Mouse (Mus musculus): ENCODE measurements at regions not wholly inside any gene's neighbourhood (a gene's known extent, or its start where the extent isn't known, plus 50 kb on each side); places are given as distances from the start of the nearest gene placed in this dataset.

GRCm38 (mm10) chr14:76341226-76341625 lies 73.5 kb upstream of the Tsc22d1 start:
- no peak for DNase-seq (ENCODE audit: low read depth in 3 of 3, low spot score in 3 of 3)
- H3K4me3 ChIP-seq (ENCODE audit: insufficient read depth in 1 of 2, low read depth in 2 of 2, low read length in 2 of 2) = no peak overlapping the region
- no peak overlapping the region for H3K27ac ChIP-seq
- 71% methylated on average over 10 of the region's 10 CpGs for WGBS (ENCODE audit: insufficient replicate concordance)
- H3K4me2 ChIP-seq (ENCODE audit: low read depth) = no peak overlapping the region
- no peak for ATAC-seq (ENCODE audit: insufficient read depth)
- H3K4me1 ChIP-seq (replicated peaks; ENCODE audit: control insufficient read depth in 2 of 2, insufficient read depth in 2 of 2, low read length in 1 of 2) = no peaks in the 10 kb centered on the region
- H3K9me3 ChIP-seq (ENCODE audit: control insufficient read depth, low read length) = no peaks in the 10 kb centered on the region
- H3K9ac ChIP-seq (replicated peaks) = no peak overlapping the region
- H3K27me3 ChIP-seq (ENCODE audit: control insufficient read depth, insufficient read depth, low read length) = no peaks in the 10 kb centered on the region
- no peak for TF ChIP-seq EP300 (IDR thresholded peaks at IDR 0.05; ENCODE audit: low read depth)
- TF ChIP-seq CTCF (IDR thresholded peaks at IDR 0.05; ENCODE audit: low read depth) = no peak
- no peaks in the 10 kb centered on the region for H3K36me3 ChIP-seq (replicated peaks; ENCODE audit: control insufficient read depth, insufficient read depth, low read depth)

- TF ChIP-seq CTCF (IDR thresholded peaks at IDR 0.05; ENCODE audit: low read depth) = no peak
- TF ChIP-seq EP300 (IDR thresholded peaks at IDR 0.05; ENCODE audit: low read depth) = no peak
- no peaks in the 10 kb centered on the region for H3K27me3 ChIP-seq (ENCODE audit: control insufficient read depth, insufficient read depth, low read length)
- DNase-seq (ENCODE audit: low read depth in 3 of 3, low spot score in 3 of 3) = no peak
- no peak overlapping the region for H3K27ac ChIP-seq
- no peak overlapping the region for H3K9ac ChIP-seq (replicated peaks)
- WGBS (ENCODE audit: insufficient replicate concordance) = 55% methylated on average over 9 of the region's 9 CpGs
- H3K9me3 ChIP-seq (ENCODE audit: control insufficient read depth, low read length) = no peaks in the 10 kb centered on the region
- H3K4me3 ChIP-seq (ENCODE audit: insufficient read depth in 1 of 2, low read depth in 2 of 2, low read length in 2 of 2) = no peak overlapping the region
- no peaks in the 10 kb centered on the region for H3K4me1 ChIP-seq (replicated peaks; ENCODE audit: control insufficient read depth in 2 of 2, insufficient read depth in 2 of 2, low read length in 1 of 2)
- no peak for ATAC-seq (ENCODE audit: insufficient read depth)
- H3K4me2 ChIP-seq (ENCODE audit: low read depth) = no peak overlapping the region
- H3K36me3 ChIP-seq (replicated peaks; ENCODE audit: control insufficient read depth, insufficient read depth, low read depth) = no peaks in the 10 kb centered on the region
Measured at GRCm38 (mm10) chr14:76351856-76352255, 62.9 kb upstream of the Tsc22d1 start.

GRCm38 (mm10) chr14:76356161-76356560 lies 58.6 kb upstream of the Tsc22d1 start:
- no peak for ATAC-seq (ENCODE audit: insufficient read depth)
- 55% methylated on average over 2 of the region's 2 CpGs for WGBS (ENCODE audit: insufficient replicate concordance)

GRCm38 (mm10) chr14:76359837-76360410 lies 54.8 kb upstream of the Tsc22d1 start:
- WGBS (ENCODE audit: insufficient replicate concordance) = 72% methylated on average over 11 of the region's 11 CpGs
- no peak overlapping the region for H3K4me3 ChIP-seq (ENCODE audit: insufficient read depth in 1 of 2, low read depth in 2 of 2, low read length in 2 of 2)
- ATAC-seq (ENCODE audit: insufficient read depth) (no peak), DNase-seq (ENCODE audit: low read depth in 3 of 3, low spot score in 3 of 3) (no peak)
- no peaks in the 10 kb centered on the region for H3K4me1 ChIP-seq (replicated peaks; ENCODE audit: control insufficient read depth in 2 of 2, insufficient read depth in 2 of 2, low read length in 1 of 2)
- no peak overlapping the region for H3K9ac ChIP-seq (replicated peaks)
- H3K36me3 ChIP-seq (replicated peaks; ENCODE audit: control insufficient read depth, insufficient read depth, low read depth) = no peaks in the 10 kb centered on the region
- no peak overlapping the region for H3K27ac ChIP-seq
- H3K27me3 ChIP-seq (ENCODE audit: control insufficient read depth, insufficient read depth, low read length) = no peaks in the 10 kb centered on the region
- TF ChIP-seq CTCF (IDR thresholded peaks at IDR 0.05; ENCODE audit: low read depth) (no peak), EP300 (IDR thresholded peaks at IDR 0.05; ENCODE audit: low read depth) (no peak)
- H3K9me3 ChIP-seq (ENCODE audit: control insufficient read depth, low read length) = no peaks in the 10 kb centered on the region
- H3K4me2 ChIP-seq (ENCODE audit: low read depth) = no peak overlapping the region

More at GRCm38 (mm10) chr14:76356161-76356560, 58.6 kb upstream of the Tsc22d1 start:
- DNase-seq (ENCODE audit: low read depth in 3 of 3, low spot score in 3 of 3) = no peak
- Histone ChIP-seq H3K36me3 (replicated peaks; ENCODE audit: control insufficient read depth, insufficient read depth, low read depth) (no peaks in the 10 kb centered on the region), H3K4me3 (ENCODE audit: insufficient read depth in 1 of 2, low read depth in 2 of 2, low read length in 2 of 2) (no peak overlapping the region), H3K27me3 (ENCODE audit: control insufficient read depth, insufficient read depth, low read length) (no peaks in the 10 kb centered on the region), H3K9me3 (ENCODE audit: control insufficient read depth, low read length) (no peaks in the 10 kb centered on the region), H3K27ac (no peak overlapping the region), H3K4me1 (replicated peaks; ENCODE audit: control insufficient read depth in 2 of 2, insufficient read depth in 2 of 2, low read length in 1 of 2) (no peaks in the 10 kb centered on the region), H3K9ac (replicated peaks) (no peak overlapping the region), H3K4me2 (ENCODE audit: low read depth) (no peak overlapping the region)
- TF ChIP-seq CTCF (IDR thresholded peaks at IDR 0.05; ENCODE audit: low read depth) (no peak), EP300 (IDR thresholded peaks at IDR 0.05; ENCODE audit: low read depth) (no peak)

- Histone ChIP-seq H3K4me1 (replicated peaks; ENCODE audit: control insufficient read depth in 2 of 2, insufficient read depth in 2 of 2, low read length in 1 of 2) (no peaks in the 10 kb centered on the region), H3K4me3 (ENCODE audit: insufficient read depth in 1 of 2, low read depth in 2 of 2, low read length in 2 of 2) (no peak overlapping the region), H3K9ac (replicated peaks) (no peak overlapping the region), H3K27me3 (ENCODE audit: control insufficient read depth, insufficient read depth, low read length) (no peaks in the 10 kb centered on the region), H3K4me2 (ENCODE audit: low read depth) (no peak overlapping the region), H3K27ac (no peak overlapping the region), H3K9me3 (ENCODE audit: control insufficient read depth, low read length) (no peaks in the 10 kb centered on the region), H3K36me3 (replicated peaks; ENCODE audit: control insufficient read depth, insufficient read depth, low read depth) (no peaks in the 10 kb centered on the region)
- no peak for DNase-seq (ENCODE audit: low read depth in 3 of 3, low spot score in 3 of 3)
- WGBS (ENCODE audit: insufficient replicate concordance) = 80% methylated on average over 4 of the region's 4 CpGs
- ATAC-seq (ENCODE audit: insufficient read depth) = no peak
- no peak for TF ChIP-seq EP300 (IDR thresholded peaks at IDR 0.05; ENCODE audit: low read depth)
- TF ChIP-seq CTCF (IDR thresholded peaks at IDR 0.05; ENCODE audit: low read depth) = no peak
Measured at GRCm38 (mm10) chr14:76364034-76364433, 50.7 kb upstream of the Tsc22d1 start.

Measured in liver, embryonic 14.5 days (tissue).